Mouse (Mus musculus): ENCODE measurements around the gene Kalrn. TPM values are rescaled to one million over a fixed set of nuclear protein-coding genes. Genes with fewer than 3 reads are reported as not detected.

Kalrn gene
- polyA plus RNA-seq, 2 experiments, result 8.8 to 11.7 TPM

DNA sequence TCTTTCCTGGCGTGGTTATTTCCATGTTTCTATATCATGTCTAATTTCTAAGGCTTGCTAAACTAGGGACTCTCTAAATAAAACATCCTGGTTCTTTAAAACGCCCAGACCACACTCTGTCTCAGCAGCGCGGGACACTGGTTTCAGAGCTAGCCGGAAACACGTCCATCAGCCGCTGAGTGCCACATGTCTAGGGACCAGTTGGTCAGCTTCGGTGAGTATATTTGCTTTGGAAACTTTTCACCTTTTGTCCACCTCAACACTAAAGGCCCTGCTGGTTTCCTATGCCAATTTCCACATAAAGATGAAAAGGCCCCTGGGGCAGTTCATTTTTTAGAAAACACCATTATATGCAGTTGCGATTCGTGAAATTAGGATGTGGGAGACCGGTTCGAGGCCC lies 524.0 kb downstream of the Kalrn start:
- 85% methylated on average over 12 of the region's 12 CpGs for WGBS
- Histone ChIP-seq H3K36me3 (ENCODE audit: control insufficient read depth, insufficient read depth, low read length) (peaks cover 14% of the 10 kb centered on the region; the same call in 1 of the 2 replicates), H3K27ac (replicated peaks; ENCODE audit: low read depth, low read length) (no peak overlapping the region), H3K4me2 (replicated peaks; ENCODE audit: low read depth, low read length, severe bottlenecking) (no peak overlapping the region), H3K9ac (ENCODE audit: low read depth, low read length, severe bottlenecking) (no peak overlapping the region), H3K9me3 (ENCODE audit: control insufficient read depth, low read length) (no peaks in the 10 kb centered on the region), H3K27me3 (ENCODE audit: control insufficient read depth, insufficient read depth, low read length) (no peaks in the 10 kb centered on the region), H3K4me1 (ENCODE audit: control insufficient read depth, insufficient read depth, low read length) (no peaks in the 10 kb centered on the region), H3K4me3 (replicated peaks; ENCODE audit: low read length) (no peak overlapping the region)
- ATAC-seq (ENCODE audit: low FRiP score, low read depth) (no peak), DNase-seq (ENCODE audit: low spot score) (no peak)
- TF ChIP-seq POLR2A (IDR thresholded peaks at IDR 0.05; ENCODE audit: borderline replicate concordance, extremely low read depth, insufficient read depth, insufficient read length), result no peak

DNA sequence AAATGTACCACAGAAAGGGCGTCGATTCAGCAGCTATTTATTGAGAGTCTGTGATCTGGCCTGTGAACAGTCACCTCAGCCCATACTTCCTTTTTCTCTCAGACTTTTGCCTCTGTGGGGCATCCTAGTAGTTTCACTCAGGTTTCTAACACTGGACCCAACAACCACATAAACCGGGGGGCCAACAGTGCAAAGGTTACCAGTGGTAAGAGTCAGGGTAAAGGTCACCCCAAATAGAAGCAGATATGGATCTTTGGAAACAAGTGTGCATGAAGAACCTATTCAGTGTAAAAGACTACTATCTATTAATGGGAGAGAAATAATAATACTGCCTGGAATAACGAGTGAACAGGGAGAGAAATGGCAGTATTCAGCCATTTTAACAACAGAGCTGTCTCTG lies 525.1 kb downstream of the Kalrn start:
- no peak for DNase-seq (ENCODE audit: low spot score)
- H3K9ac ChIP-seq (ENCODE audit: low read depth, low read length, severe bottlenecking), result no peak overlapping the region
- no peak for ATAC-seq (ENCODE audit: low FRiP score, low read depth)
- H3K27ac ChIP-seq (replicated peaks; ENCODE audit: low read depth, low read length), result no peak overlapping the region
- H3K36me3 ChIP-seq (ENCODE audit: control insufficient read depth, insufficient read depth, low read length), result peaks cover 5% of the 10 kb centered on the region; the same call in 1 of the 2 replicates
- no peaks in the 10 kb centered on the region for H3K27me3 ChIP-seq (ENCODE audit: control insufficient read depth, insufficient read depth, low read length)
- no peak for TF ChIP-seq POLR2A (IDR thresholded peaks at IDR 0.05; ENCODE audit: borderline replicate concordance, extremely low read depth, insufficient read depth, insufficient read length)
- H3K4me2 ChIP-seq (replicated peaks; ENCODE audit: low read depth, low read length, severe bottlenecking), result no peak overlapping the region
- H3K4me3 ChIP-seq (replicated peaks; ENCODE audit: low read length), result no peak overlapping the region
- no peaks in the 10 kb centered on the region for H3K4me1 ChIP-seq (ENCODE audit: control insufficient read depth, insufficient read depth, low read length)
- no peaks in the 10 kb centered on the region for H3K9me3 ChIP-seq (ENCODE audit: control insufficient read depth, low read length)
- 84% methylated on average over 4 of the region's 4 CpGs for WGBS

DNA sequence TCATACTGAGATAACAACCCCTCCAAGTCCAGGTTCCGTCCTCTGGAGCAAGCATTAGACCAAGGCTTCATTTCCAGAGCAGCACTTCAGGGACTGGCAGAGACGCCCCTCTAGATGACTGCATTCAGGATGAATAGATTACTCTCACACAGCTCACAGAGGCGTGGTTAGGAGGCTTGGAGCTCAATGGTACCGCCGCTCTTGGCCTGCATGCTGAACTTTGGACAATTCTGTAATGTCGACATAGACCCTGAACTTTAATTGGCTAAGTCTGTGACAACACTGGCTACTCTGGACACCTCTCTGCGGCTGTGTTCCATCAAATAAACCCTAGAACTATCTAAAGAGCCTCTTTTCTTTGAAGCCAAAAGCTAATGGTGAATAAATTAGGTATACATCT lies 525.8 kb downstream of the Kalrn start:
- Histone ChIP-seq H3K4me3 (replicated peaks; ENCODE audit: low read length) (no peak overlapping the region), H3K4me1 (ENCODE audit: control insufficient read depth, insufficient read depth, low read length) (no peaks in the 10 kb centered on the region), H3K36me3 (ENCODE audit: control insufficient read depth, insufficient read depth, low read length) (no peaks in the 10 kb centered on the region), H3K9ac (ENCODE audit: low read depth, low read length, severe bottlenecking) (no peak overlapping the region), H3K4me2 (replicated peaks; ENCODE audit: low read depth, low read length, severe bottlenecking) (no peak overlapping the region), H3K27ac (replicated peaks; ENCODE audit: low read depth, low read length) (no peak overlapping the region), H3K9me3 (ENCODE audit: control insufficient read depth, low read length) (no peaks in the 10 kb centered on the region), H3K27me3 (ENCODE audit: control insufficient read depth, insufficient read depth, low read length) (no peaks in the 10 kb centered on the region)
- TF ChIP-seq POLR2A (IDR thresholded peaks at IDR 0.05; ENCODE audit: borderline replicate concordance, extremely low read depth, insufficient read depth, insufficient read length), result no peak
- 74% methylated on average over 7 of the region's 7 CpGs for WGBS
- DNase-seq (ENCODE audit: low spot score) (no peak), ATAC-seq (ENCODE audit: low FRiP score, low read depth) (no peak)

DNA sequence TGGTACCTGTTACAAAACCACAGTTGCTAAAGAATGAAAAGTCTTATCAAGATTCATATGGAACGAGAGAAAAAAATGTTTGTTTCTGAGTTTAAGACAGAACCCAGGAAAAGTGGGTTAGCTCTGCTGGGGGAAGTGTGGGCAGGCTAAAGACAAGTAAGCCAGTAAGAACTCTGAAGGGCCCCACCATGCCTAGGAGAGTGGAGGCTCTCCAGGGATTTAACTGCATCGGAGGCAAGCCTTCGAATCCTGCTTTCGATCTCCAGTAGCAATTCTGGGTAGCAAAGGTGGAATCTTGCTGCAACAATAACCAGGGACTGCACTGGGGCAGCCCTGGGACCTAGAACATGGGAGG lies 526.3 kb downstream of the Kalrn start:
- no peak overlapping the region for H3K4me3 ChIP-seq (replicated peaks; ENCODE audit: low read length)
- no peak overlapping the region for H3K9ac ChIP-seq (ENCODE audit: low read depth, low read length, severe bottlenecking)
- no peak overlapping the region for H3K4me2 ChIP-seq (replicated peaks; ENCODE audit: low read depth, low read length, severe bottlenecking)
- WGBS, result 83% methylated on average over 4 of the region's 4 CpGs
- no peaks in the 10 kb centered on the region for H3K9me3 ChIP-seq (ENCODE audit: control insufficient read depth, low read length)
- no peaks in the 10 kb centered on the region for H3K27me3 ChIP-seq (ENCODE audit: control insufficient read depth, insufficient read depth, low read length)
- no peaks in the 10 kb centered on the region for H3K4me1 ChIP-seq (ENCODE audit: control insufficient read depth, insufficient read depth, low read length)
- DNase-seq (ENCODE audit: low spot score), result no peak
- no peak for ATAC-seq (ENCODE audit: low FRiP score, low read depth)
- no peak for TF ChIP-seq POLR2A (IDR thresholded peaks at IDR 0.05; ENCODE audit: borderline replicate concordance, extremely low read depth, insufficient read depth, insufficient read length)
- no peak overlapping the region for H3K27ac ChIP-seq (replicated peaks; ENCODE audit: low read depth, low read length)
- no peaks in the 10 kb centered on the region for H3K36me3 ChIP-seq (ENCODE audit: control insufficient read depth, insufficient read depth, low read length)

DNA sequence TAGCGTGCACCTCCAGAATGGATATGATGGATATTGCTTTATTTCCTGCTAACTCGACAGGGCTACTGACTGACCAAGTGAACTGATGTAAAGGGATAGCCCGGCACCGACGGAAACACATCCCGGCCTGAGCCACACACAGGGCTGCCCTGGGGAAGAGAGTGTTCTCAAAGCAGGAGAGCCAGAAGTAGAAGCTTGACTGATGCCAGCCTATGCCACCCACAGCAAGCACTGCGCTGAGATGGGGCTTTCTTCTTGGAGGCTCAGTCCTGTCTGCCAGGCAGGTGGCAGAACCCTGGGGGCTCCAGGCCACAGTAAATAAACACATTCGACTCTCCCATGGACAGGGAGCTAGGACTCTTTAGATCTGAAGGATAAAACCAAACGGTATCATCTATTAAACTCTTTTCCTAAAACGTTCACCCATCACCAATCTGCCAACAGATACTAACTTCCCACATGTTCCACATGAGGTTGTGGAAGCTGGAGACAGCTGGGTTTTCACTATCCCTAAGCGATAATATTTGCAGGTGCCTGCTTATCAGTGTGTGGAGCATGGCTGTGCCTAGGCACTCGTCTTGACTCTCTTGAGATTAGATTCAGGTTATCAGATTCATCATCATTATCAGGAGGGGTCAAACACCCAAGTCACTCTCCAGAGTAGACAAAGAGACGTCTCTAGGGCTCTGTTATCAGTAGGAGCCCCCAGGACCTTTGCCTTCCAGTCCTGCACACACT lies 526.9 kb downstream of the Kalrn start:
- H3K4me2 ChIP-seq (replicated peaks; ENCODE audit: low read depth, low read length, severe bottlenecking), result no peak overlapping the region
- WGBS, result 76% methylated on average over 13 of the region's 13 CpGs
- H3K4me3 ChIP-seq (replicated peaks; ENCODE audit: low read length), result no peak overlapping the region
- H3K27ac ChIP-seq (replicated peaks; ENCODE audit: low read depth, low read length), result no peak overlapping the region
- DNase-seq (ENCODE audit: low spot score) (no peak), ATAC-seq (ENCODE audit: low FRiP score, low read depth) (no peak)
- no peak for TF ChIP-seq POLR2A (IDR thresholded peaks at IDR 0.05; ENCODE audit: borderline replicate concordance, extremely low read depth, insufficient read depth, insufficient read length)
- H3K9me3 ChIP-seq (ENCODE audit: control insufficient read depth, low read length), result no peaks in the 10 kb centered on the region
- no peaks in the 10 kb centered on the region for H3K27me3 ChIP-seq (ENCODE audit: control insufficient read depth, insufficient read depth, low read length)
- H3K36me3 ChIP-seq (ENCODE audit: control insufficient read depth, insufficient read depth, low read length), result no peaks in the 10 kb centered on the region
- no peaks in the 10 kb centered on the region for H3K4me1 ChIP-seq (ENCODE audit: control insufficient read depth, insufficient read depth, low read length)
- no peak overlapping the region for H3K9ac ChIP-seq (ENCODE audit: low read depth, low read length, severe bottlenecking)

Data from limb, embryonic 14.5 days (tissue).